Mouse (Mus musculus) neural tube, embryonic 11.5 days (tissue): Measurements from ENCODE around the gene Phospho1. TPM values are rescaled to one million over a fixed set of nuclear protein-coding genes. Genes with fewer than 3 reads are reported as not detected.

Experiments used
- ATAC-seq: fragments of 200-750 bp; cut with Nextera tagmentation; 2 replicates; pipeline ENCODE4 v1.8.0; 2017; ENCODE audit warnings: moderate number of reproducible peaks, mild to moderate bottlenecking, moderate TSS enrichment, moderate library complexity; ENCODE audit not compliant: insufficient read depth, low FRiP score, low TSS enrichment
- DNase-seq: peaks from one replicate; pipeline ENCODE4 v3.0.0-alpha.2; 2015; ENCODE audit warnings: low spot score
- H3K27ac ChIP-seq: fragments of 300-500 bp; sonication (generic); 2 replicates; pipeline ENCODE4 v1.5.1; 2014; ENCODE audit warnings: low read depth, mild to moderate bottlenecking, low read length
- H3K27me3 ChIP-seq: fragments of 300-500 bp; sonication (generic); 2 replicates; pipeline ENCODE4 v1.6.1; 2014; ENCODE audit warnings: mild to moderate bottlenecking, low read length, mixed read lengths; ENCODE audit not compliant: control insufficient read depth, insufficient read depth
- H3K36me3 ChIP-seq: fragments of 300-500 bp; sonication (generic); 2 replicates; pipeline ENCODE4 v1.6.1; 2014; ENCODE audit warnings: mild to moderate bottlenecking, low read length, moderate library complexity, mixed read lengths; ENCODE audit not compliant: control insufficient read depth, insufficient read depth
- H3K4me1 ChIP-seq: fragments of 300-500 bp; sonication (generic); 2 replicates; pipeline ENCODE4 v1.6.1; 2014; ENCODE audit warnings: low read length, mixed read lengths; ENCODE audit not compliant: control insufficient read depth, insufficient read depth
- H3K4me2 ChIP-seq: fragments of 300-500 bp; sonication (generic); 2 replicates; pipeline ENCODE4 v1.6.1; 2014; ENCODE audit warnings: low read depth, mild to moderate bottlenecking, moderate library complexity
- H3K4me3 ChIP-seq: fragments of 300-500 bp; sonication (generic); 2 replicates; pipeline ENCODE4 v1.5.1; 2014; ENCODE audit warnings: low read depth, low read length
- H3K9ac ChIP-seq: fragments of 300-500 bp; sonication (generic); 2 replicates; pipeline ENCODE4 v1.6.1; 2014; ENCODE audit warnings: mild to moderate bottlenecking, low read length
- H3K9me3 ChIP-seq: fragments of 300-500 bp; sonication (generic); 2 replicates; pipeline ENCODE4 v1.6.1; 2016; ENCODE audit warnings: low read length; ENCODE audit not compliant: control insufficient read depth
- WGBS: fragments of 180-500 bp; shearing (Covaris S2); extraction: QIAGEN DNeasy Blood & Tissue Kit; methylation state at CpG from one replicate; pipeline ENCODE4 v1.1.7; 2014; 5-methylcytosine and 5-hydroxymethylcytosine counted together
- polyA plus RNA-seq: library from polyadenylated mRNA; unstranded; fragments of >200 nt; fragmentation: Nextera tagmentation; extraction: Ambion mirVana; gene quantifications from 2 replicates; pipeline ENCODE4 v1.2.1, GENCODE M21; 2014

Phospho1 gene
- polyA plus RNA-seq, 1 experiment from 2014 or later: not detected

- 83% methylated on average over 11 of the region's 11 CpGs for WGBS
- Histone ChIP-seq H3K9ac (no peak overlapping the region), H3K9me3 (no peaks in the 10 kb centered on the region), H3K4me1 (peaks cover 10% of the 10 kb centered on the region), H3K4me3 (no peak overlapping the region), H3K36me3 (no peaks in the 10 kb centered on the region), H3K27me3 (peaks cover 76% of the 10 kb centered on the region), H3K4me2 (no peak overlapping the region), H3K27ac (no peak overlapping the region)
- DNase-seq (no peak), ATAC-seq (no peak)
Measured at GRCm38 (mm10) chr11:95828181-95828964, 4.1 kb downstream of the Phospho1 start.

GRCm38 (mm10) chr11:95829526-95830050 is 5.3 kb downstream of the Phospho1 start:
- Histone ChIP-seq H3K4me1 (peaks cover 7% of the 10 kb centered on the region), H3K4me2 (no peak overlapping the region), H3K36me3 (no peaks in the 10 kb centered on the region), H3K27me3 (peaks cover 88% of the 10 kb centered on the region), H3K9me3 (no peaks in the 10 kb centered on the region), H3K9ac (no peak overlapping the region), H3K4me3 (no peak overlapping the region), H3K27ac (no peak overlapping the region)
- WGBS: 31% methylated on average over 4 of the region's 4 CpGs
- DNase-seq (no peak), ATAC-seq (no peak)

- ATAC-seq: no peak
- Histone ChIP-seq H3K4me3 (peak overlapping the region; percentile 21; the same call in 1 of the 2 replicates), H3K4me2 (peak overlapping the region; percentile 22; the same call in 1 of the 2 replicates), H3K36me3 (no peaks in the 10 kb centered on the region), H3K4me1 (peaks cover 4% of the 10 kb centered on the region), H3K9ac (no peak overlapping the region; the same call in 1 of the 2 replicates), H3K27me3 (peaks cover 89% of the 10 kb centered on the region), H3K9me3 (no peaks in the 10 kb centered on the region), H3K27ac (no peak overlapping the region)
- WGBS: 2% methylated on average over 78 of the region's 80 CpGs
- DNase-seq: peak; percentile 47
Measured at GRCm38 (mm10) chr11:95830411-95831275, 6.3 kb downstream of the Phospho1 start.

- WGBS: 6% methylated on average over 10 of the region's 10 CpGs
- Histone ChIP-seq H3K9ac (no peak overlapping the region), H3K36me3 (no peaks in the 10 kb centered on the region), H3K27ac (no peak overlapping the region), H3K27me3 (peaks cover 94% of the 10 kb centered on the region), H3K4me3 (peak overlapping the region; percentile 21; the same call in 1 of the 2 replicates), H3K4me1 (peaks cover 4% of the 10 kb centered on the region), H3K4me2 (peak overlapping the region; percentile 22; the same call in 1 of the 2 replicates), H3K9me3 (no peaks in the 10 kb centered on the region)
- ATAC-seq (no peak), DNase-seq (no peak)
Measured at GRCm38 (mm10) chr11:95831276-95831619, 6.9 kb downstream of the Phospho1 start.

- no peak overlapping the region for H3K9ac ChIP-seq
- no peak overlapping the region for H3K27ac ChIP-seq
- 7% methylated on average over 15 of the region's 15 CpGs for WGBS
- no peak overlapping the region; the same call in 1 of the 2 replicates for H3K4me2 ChIP-seq
- no peaks in the 10 kb centered on the region for H3K36me3 ChIP-seq
- DNase-seq (no peak), ATAC-seq (no peak)
- no peak overlapping the region for H3K4me3 ChIP-seq
- peaks cover 90% of the 10 kb centered on the region for H3K27me3 ChIP-seq
- H3K4me1 ChIP-seq: peaks cover 4% of the 10 kb centered on the region
- no peaks in the 10 kb centered on the region for H3K9me3 ChIP-seq
Measured at GRCm38 (mm10) chr11:95831641-95832040, 7.3 kb downstream of the Phospho1 start.

- Histone ChIP-seq H3K9ac (no peak overlapping the region), H3K9me3 (no peaks in the 10 kb centered on the region), H3K4me2 (no peak overlapping the region), H3K27me3 (peaks cover 84% of the 10 kb centered on the region), H3K27ac (no peak overlapping the region), H3K4me1 (peaks cover 4% of the 10 kb centered on the region), H3K36me3 (no peaks in the 10 kb centered on the region), H3K4me3 (no peak overlapping the region)
- ATAC-seq (no peak), DNase-seq (no peak)
- 36% methylated on average over 18 of the region's 18 CpGs for WGBS
Measured at GRCm38 (mm10) chr11:95832129-95833005, 8.1 kb downstream of the Phospho1 start.

- Histone ChIP-seq H3K36me3 (no peaks in the 10 kb centered on the region), H3K9ac (no peak overlapping the region), H3K9me3 (no peaks in the 10 kb centered on the region), H3K4me2 (no peak overlapping the region), H3K27me3 (peaks cover 81% of the 10 kb centered on the region), H3K4me3 (no peak overlapping the region), H3K27ac (no peak overlapping the region), H3K4me1 (peaks cover 4% of the 10 kb centered on the region)
- 22% methylated on average over 8 of the region's 8 CpGs for WGBS
- no peak for DNase-seq
- no peak for ATAC-seq
Measured at GRCm38 (mm10) chr11:95833006-95833570, 8.8 kb downstream of the Phospho1 start.
